Mouse (Mus musculus) c-Kit-positive CD71-positive TER-119-negative erythroid progenitor cells, embryonic 14.5 days (primary cell): Measurements from ENCODE around the gene Ptpn6.

Experiments
- DNase-seq: peaks from one replicate; pipeline ENCODE4 v3.0.0-alpha.2; 2013; ENCODE audit warnings: low read depth

Ptpn6 gene

GRCm38 (mm10) chr6:124755831-124756595, 17.5 kb upstream of the Ptpn6 start, which contains the start of the genes Gm45234 and Atn1:
TSS of gene Gm45234 (minus strand) at chr6:124756021.
TSS of gene Atn1 (minus strand) at chr6:124756524.
- DNase-seq = no peak

DNA sequence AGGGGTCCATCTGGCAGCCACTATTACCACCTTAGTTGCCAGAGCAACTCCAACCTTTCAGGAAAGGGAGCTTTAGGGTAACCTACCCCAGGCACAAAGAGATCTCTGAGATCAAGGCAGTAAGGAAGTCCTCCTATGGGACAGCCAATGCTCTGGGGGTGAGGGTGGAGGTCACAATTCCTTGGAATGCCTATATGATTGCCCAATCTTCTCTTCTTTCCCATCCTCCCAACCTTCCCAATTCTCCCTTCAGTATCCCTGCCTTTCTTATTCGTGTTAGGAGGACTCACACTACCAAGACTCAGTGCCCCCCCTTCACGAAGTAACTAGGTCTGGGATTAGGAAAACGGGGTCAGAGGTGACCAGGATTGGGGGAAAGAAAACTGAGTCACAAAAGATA, 16.8 kb upstream of the Ptpn6 start:
- no peak for DNase-seq

- DNase-seq = no peak
These were observed 15.3 kb upstream of the Ptpn6 start for GRCm38 (mm10) chr6:124753861-124754260.

- no peak for DNase-seq
These were observed 11.9 kb upstream of the Ptpn6 start for GRCm38 (mm10) chr6:124750405-124750804.

GRCm38 (mm10) chr6:124746654-124747632, 8.4 kb upstream of the Ptpn6 start:
- DNase-seq = no peak

DNA sequence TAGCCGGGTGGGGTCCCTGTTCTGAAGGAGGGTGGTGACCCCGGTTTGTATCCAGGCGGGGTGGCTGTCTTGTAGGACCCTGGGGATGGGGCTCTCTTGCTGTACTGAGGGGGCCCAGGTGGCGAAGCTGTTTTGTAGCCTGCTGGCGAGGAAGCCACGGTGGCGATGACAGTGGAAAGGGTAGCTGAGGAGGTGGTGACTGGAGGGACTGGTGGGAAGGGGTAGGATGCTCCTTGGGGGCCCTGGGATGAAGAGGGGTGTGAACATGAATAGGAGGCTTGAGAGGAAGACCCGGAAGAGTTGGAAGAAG, 7.7 kb upstream of the Ptpn6 start:
- DNase-seq = no peak

- DNase-seq = peak; percentile 93
These were observed 7.2 kb upstream of the Ptpn6 start for GRCm38 (mm10) chr6:124745490-124746295.

DNA sequence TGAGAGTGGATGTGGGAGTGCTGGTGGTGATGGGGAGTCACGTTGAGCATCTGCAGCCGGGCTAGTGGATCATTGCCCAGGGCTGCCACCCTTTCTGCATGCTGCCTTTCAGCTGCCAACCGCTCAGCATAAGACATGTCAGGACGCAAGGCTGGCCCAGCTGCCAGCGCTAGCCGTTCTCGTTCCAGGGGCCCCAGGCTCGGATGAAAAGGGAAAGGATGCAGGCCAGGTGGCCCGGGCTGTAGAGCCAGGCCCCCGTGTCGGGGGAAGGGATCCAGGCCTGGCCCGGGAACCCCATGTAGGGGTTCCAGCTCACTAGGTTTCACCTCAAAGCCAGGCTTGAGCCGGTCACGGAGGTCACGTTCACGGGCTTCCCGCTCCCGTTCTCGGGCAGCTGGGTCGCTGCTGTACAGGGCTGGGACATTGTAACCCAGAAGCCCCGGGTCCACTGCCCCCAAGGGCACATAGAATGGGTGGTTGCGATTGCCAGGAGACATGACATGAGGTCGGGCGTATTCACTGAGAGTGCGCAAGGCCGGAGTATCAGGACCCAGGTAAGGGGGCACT, 6.3 kb upstream of the Ptpn6 start:
- no peak for DNase-seq

- no peak for DNase-seq
These were observed 5.1 kb upstream of the Ptpn6 start for GRCm38 (mm10) chr6:124743647-124744046.

DNA sequence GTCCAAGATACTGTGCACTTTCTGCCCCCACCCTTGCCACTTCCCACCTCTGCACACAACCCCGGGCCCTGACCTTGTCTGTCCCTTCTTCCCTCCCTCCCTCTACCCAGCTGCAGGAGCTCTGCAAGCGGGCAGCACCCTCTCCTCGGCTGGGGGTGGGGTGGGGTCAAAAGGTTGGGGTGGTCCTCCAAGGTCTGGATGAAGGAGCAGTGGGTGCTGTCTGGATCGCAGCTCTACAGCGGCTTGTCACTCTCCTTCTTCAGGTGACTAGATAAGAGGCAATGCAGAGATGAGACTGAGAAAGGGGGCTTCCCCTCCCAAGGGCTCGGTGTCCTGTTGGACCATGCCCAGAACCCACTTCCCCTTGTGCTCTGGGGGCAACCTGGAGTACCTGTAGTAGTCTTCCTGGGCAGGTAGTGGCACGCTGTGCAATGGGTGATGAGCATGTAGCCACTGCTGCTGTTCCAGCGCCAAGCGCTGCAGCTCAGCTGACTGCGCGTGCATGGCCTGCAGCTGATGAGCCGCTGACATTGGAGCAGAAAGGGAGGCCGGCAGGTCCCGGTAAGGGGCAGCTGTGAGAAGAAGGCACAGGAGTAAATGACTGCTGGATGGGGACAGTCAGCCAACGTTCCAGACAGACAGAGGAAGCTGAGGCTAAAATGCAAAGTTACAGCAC, 4.5 kb upstream of the Ptpn6 start:
- DNase-seq = no peak

DNA sequence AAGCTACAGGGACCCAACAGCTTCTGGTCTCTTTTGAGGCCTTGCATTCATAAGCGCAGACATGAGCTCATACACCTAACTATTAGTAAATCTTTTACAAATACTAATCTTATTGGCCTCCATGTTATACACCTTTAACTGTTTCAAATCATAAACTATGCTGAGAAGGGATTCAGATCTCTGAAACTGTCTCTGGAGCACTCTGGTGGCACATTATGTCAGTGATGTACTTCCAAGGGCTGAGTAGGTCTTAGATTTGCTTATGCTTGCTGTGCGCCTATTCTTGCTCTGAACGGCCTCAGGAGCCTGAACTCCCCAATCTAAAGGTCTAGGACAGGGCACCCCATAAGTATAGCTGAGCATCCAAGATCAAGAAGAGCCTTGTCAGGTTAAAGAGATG, 3.3 kb upstream of the Ptpn6 start:
- DNase-seq = no peak

DNA sequence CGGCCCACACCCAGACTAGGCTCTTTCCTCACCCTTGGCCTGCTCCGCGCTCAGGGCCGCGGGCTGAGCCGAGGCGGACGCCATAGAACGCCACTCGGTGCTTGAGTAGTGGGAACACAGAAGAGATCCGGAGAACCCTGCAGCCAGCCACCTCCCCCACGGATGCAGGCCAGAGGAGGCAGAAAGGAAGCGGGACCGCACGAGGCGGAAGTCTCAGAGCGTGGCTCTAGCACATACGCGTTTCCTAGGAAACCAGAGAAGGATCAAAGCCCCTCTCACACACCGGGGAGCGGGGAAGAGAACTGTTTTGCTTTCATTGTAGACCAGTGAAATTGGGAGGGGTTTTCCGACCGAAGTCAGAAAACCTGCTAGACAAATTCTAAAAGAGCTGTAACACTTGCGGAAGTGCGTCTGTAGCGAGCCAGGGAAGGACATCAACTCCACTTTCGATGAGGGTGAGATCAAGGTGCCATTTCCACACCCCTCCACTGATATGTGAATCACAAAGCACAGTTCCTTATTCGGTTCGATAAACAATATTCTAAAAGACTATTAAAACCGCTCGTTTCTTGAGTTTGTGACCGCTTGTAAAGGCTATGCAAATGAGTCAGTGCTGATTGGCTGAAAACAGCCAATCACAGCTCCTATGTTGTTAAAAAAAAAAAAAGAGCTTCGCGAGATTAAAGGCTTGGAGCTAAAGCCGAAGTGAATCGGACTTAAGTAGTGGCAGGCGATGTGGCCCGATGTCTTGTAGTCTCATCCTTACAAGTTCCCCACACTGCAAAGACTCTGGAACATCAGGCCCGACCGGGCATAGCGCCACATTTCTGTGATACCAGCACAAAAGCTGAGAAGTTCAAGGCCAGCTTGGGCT, 2.6 kb upstream of the Ptpn6 start, which contains the start of gene Grcc10:
Gene Grcc10, minus strand, starts transcription at position 487 of the 874 bp plus-strand sequence.
- DNase-seq = peak; percentile 93

DNA sequence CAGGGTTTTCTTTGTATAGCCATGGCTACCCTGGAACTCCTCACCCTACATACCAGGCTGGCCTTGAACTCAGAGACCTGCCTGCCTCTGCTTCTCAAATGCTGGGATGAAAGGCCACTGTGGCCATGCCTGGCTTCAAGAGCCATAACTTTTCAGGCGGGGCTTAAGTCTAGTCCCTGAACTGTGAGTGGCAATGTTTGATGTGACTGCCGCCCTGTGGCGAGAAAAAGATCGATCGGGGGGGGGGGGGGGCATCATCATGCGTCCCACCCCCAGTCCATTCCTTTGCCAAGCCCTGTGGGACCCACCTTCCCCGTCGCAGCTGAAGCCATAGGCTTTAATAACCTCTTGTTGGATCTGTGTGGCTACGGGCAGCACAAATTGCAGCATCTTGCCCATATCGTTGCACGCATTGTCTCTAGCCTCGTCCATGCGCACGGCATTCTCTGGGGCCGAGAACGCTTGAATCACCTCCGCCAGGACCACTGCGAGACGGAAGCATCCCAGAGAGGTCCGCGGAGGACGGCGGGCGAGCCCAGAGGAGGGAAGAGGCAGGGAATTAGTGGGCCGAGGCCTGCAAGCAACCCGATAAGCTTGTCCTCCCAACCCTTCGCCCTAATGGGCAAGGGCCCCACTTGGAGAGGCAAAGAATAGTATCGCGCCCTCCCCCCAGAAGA, 1.8 kb upstream of the Ptpn6 start:
- peak; percentile 65 for DNase-seq

DNA sequence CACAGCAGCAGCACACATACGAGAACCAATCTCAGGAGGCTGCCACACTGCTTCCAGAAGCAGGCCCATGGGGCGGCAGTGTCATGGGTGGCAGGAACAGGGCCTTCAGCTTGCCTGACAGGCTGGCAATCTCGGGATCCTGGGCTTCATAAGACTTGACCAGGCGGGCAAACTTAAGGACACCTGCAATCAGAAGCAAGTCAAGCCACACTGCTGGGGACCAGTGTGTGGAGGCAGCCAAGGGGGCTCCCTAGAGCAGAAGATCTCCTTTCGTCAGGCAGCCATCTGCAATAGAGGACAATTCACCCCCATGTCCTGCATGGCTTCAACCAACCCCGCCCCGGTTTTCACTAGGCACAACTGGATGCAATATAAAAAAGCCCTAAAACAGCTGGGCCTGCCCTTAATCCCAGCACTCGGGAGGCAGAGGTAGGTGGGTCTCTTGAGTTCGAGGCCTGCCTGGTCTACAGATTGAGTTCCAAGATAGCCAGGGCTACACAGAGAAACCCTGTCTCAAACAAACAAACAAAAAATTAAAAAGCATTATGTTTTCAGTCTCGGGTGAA, 800 bp upstream of the Ptpn6 start:
- DNase-seq = no peak

DNA sequence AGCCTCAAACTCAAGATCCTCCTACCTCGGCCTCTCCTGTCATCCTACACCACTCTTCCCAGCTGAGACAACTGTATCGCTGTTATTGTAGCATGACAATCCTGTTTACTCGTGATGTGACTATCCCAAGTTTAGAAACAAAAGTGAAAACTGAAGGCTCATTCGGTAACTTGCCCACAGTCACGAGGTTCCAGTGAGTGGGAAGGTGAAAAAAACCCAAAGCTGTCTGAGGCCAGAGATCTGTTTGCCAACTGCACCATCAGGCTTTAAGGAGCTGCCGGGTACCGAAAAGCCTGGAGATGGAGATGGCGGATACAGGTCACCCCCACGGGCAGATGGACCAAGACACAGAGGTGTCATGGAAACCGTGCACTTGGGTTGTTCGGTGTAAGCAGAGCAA, 1.5 kb downstream of the Ptpn6 start:
- DNase-seq = no peak

- DNase-seq = no peak
These were observed 4.1 kb downstream of the Ptpn6 start for GRCm38 (mm10) chr6:124734417-124734816.

DNA sequence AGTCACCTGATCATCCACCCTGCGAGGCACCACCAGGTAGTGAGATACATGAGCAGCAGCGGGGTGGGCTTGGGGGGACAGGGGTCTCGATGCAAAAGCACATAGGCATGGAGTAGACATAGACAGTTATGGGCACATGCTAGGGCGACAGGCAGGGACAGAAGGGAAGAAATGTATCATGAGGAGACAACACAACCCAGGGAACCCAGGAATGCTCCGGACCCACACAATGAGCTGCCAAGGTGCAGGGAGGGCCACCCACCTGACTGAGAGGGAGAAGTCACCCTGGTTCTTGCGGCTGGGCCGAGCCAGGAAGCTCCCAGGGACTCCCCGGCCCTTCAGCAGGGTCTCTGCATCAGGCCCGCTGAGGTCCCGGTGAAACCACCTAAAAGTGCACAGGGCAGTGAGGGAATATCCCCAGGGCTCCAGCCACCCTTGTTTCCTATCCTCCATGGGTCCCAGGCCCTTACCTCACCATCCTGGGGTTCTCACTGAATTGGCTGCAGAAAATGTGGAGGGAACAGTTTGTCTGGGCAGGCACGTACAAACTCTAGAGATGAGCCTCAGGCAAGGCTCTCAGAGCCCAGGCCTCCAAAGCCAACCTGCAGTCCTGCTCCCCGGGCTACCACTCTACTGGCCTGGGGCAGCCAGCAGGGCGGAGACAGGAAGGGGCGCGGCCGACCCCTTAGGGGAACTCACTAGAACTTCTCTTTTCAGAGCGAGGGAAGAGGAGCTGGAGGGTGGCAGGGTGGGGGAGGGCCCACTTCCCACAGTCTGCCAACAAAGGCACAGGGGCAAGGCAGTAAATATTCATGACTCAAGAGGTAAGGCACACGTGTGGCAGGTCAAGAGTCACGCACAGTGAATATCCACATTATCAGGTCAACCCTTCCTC, 5.8 kb downstream of the Ptpn6 start:
- no peak for DNase-seq

- DNase-seq = no peak
These were observed 7.5 kb downstream of the Ptpn6 start for GRCm38 (mm10) chr6:124731038-124731437.
